Mouse (Mus musculus): ENCODE measurements around the gene Gpr27. TPM values are rescaled to one million over a fixed set of nuclear protein-coding genes. Genes with fewer than 3 reads are reported as not detected.

Gpr27 gene
- polyA plus RNA-seq, 1 experiment from 2014 or later = 3.8 TPM

GRCm38 (mm10) chr6:99656088-99656487 is 36.4 kb upstream of the Gpr27 start:
- no peak overlapping the region for H3K4me3 ChIP-seq (ENCODE audit: low read depth, low read length)
- no peak overlapping the region for H3K27ac ChIP-seq (ENCODE audit: low read depth, low read length)
- no peak for ATAC-seq (ENCODE audit: low FRiP score)
- H3K27me3 ChIP-seq (ENCODE audit: control insufficient read depth, insufficient read depth, low read length) = no peaks in the 10 kb centered on the region
- H3K9ac ChIP-seq (ENCODE audit: low read length) = no peak overlapping the region
- no peak for DNase-seq (ENCODE audit: low spot score, missing footprints)
- no peaks in the 10 kb centered on the region for H3K4me1 ChIP-seq (ENCODE audit: control insufficient read depth, insufficient read depth, low read length)
- no peaks in the 10 kb centered on the region for H3K9me3 ChIP-seq (ENCODE audit: control insufficient read depth, low read length)
- 83% methylated on average over 2 of the region's 2 CpGs for WGBS
- no peaks in the 10 kb centered on the region for H3K36me3 ChIP-seq (ENCODE audit: control insufficient read depth, insufficient read depth, low read length)
- no peak overlapping the region for H3K4me2 ChIP-seq

GRCm38 (mm10) chr6:99658586-99658985 is 33.9 kb upstream of the Gpr27 start:
- DNase-seq (ENCODE audit: low spot score, missing footprints) (no peak), ATAC-seq (ENCODE audit: low FRiP score) (no peak)
- no peak overlapping the region for H3K27ac ChIP-seq (ENCODE audit: low read depth, low read length)
- no peaks in the 10 kb centered on the region for H3K9me3 ChIP-seq (ENCODE audit: control insufficient read depth, low read length)
- H3K36me3 ChIP-seq (ENCODE audit: control insufficient read depth, insufficient read depth, low read length) = no peaks in the 10 kb centered on the region
- H3K4me1 ChIP-seq (ENCODE audit: control insufficient read depth, insufficient read depth, low read length) = no peaks in the 10 kb centered on the region
- H3K9ac ChIP-seq (ENCODE audit: low read length) = no peak overlapping the region
- H3K27me3 ChIP-seq (ENCODE audit: control insufficient read depth, insufficient read depth, low read length) = no peaks in the 10 kb centered on the region
- WGBS = 85% methylated on average over 10 of the region's 10 CpGs
- H3K4me2 ChIP-seq = no peak overlapping the region
- no peak overlapping the region for H3K4me3 ChIP-seq (ENCODE audit: low read depth, low read length)

- no peaks in the 10 kb centered on the region for H3K36me3 ChIP-seq (ENCODE audit: control insufficient read depth, insufficient read depth, low read length)
- H3K4me1 ChIP-seq (ENCODE audit: control insufficient read depth, insufficient read depth, low read length) = no peaks in the 10 kb centered on the region; the same call in 1 of the 2 replicates
- no peak for ATAC-seq (ENCODE audit: low FRiP score)
- no peaks in the 10 kb centered on the region for H3K27me3 ChIP-seq (ENCODE audit: control insufficient read depth, insufficient read depth, low read length)
- no peak overlapping the region for H3K4me2 ChIP-seq
- H3K4me3 ChIP-seq (ENCODE audit: low read depth, low read length) = no peak overlapping the region
- no peak overlapping the region for H3K9ac ChIP-seq (ENCODE audit: low read length)
- peak; percentile 53 for DNase-seq (ENCODE audit: low spot score, missing footprints)
- 71% methylated on average over 3 of the region's 3 CpGs for WGBS
- H3K9me3 ChIP-seq (ENCODE audit: control insufficient read depth, low read length) = no peaks in the 10 kb centered on the region
- no peak overlapping the region for H3K27ac ChIP-seq (ENCODE audit: low read depth, low read length)
These were observed 32.0 kb upstream of the Gpr27 start for GRCm38 (mm10) chr6:99660443-99660842.

- DNase-seq (ENCODE audit: low spot score, missing footprints) (peak; percentile 78), ATAC-seq (ENCODE audit: low FRiP score) (no peak)
- 80% methylated on average over 8 of the region's 8 CpGs for WGBS
- Histone ChIP-seq H3K36me3 (ENCODE audit: control insufficient read depth, insufficient read depth, low read length) (no peaks in the 10 kb centered on the region), H3K4me3 (ENCODE audit: low read depth, low read length) (no peak overlapping the region), H3K4me1 (ENCODE audit: control insufficient read depth, insufficient read depth, low read length) (peaks cover 6% of the 10 kb centered on the region), H3K4me2 (no peak overlapping the region), H3K27ac (ENCODE audit: low read depth, low read length) (no peak overlapping the region), H3K9me3 (ENCODE audit: control insufficient read depth, low read length) (no peaks in the 10 kb centered on the region), H3K27me3 (ENCODE audit: control insufficient read depth, insufficient read depth, low read length) (peaks cover 9% of the 10 kb centered on the region), H3K9ac (ENCODE audit: low read length) (no peak overlapping the region)
These were observed 29.2 kb upstream of the Gpr27 start for GRCm38 (mm10) chr6:99663232-99663631.

- Histone ChIP-seq H3K27ac (ENCODE audit: low read depth, low read length) (no peak overlapping the region), H3K4me1 (ENCODE audit: control insufficient read depth, insufficient read depth, low read length) (peaks cover 19% of the 10 kb centered on the region), H3K4me3 (ENCODE audit: low read depth, low read length) (peak overlapping the region; percentile 85), H3K9me3 (ENCODE audit: control insufficient read depth, low read length) (no peaks in the 10 kb centered on the region), H3K4me2 (peak overlapping the region; percentile 96), H3K9ac (ENCODE audit: low read length) (peak overlapping the region; percentile 91), H3K27me3 (ENCODE audit: control insufficient read depth, insufficient read depth, low read length) (peaks cover 11% of the 10 kb centered on the region), H3K36me3 (ENCODE audit: control insufficient read depth, insufficient read depth, low read length) (no peaks in the 10 kb centered on the region)
- DNase-seq (ENCODE audit: low spot score, missing footprints) (no peak), ATAC-seq (ENCODE audit: low FRiP score) (no peak)
- WGBS = 34% methylated on average over 16 of the region's 16 CpGs
These were observed 26.8 kb upstream of the Gpr27 start for GRCm38 (mm10) chr6:99665457-99666317.

- ATAC-seq (ENCODE audit: low FRiP score) = peak; percentile 83
- peak within 1 kb of the TSS; percentile 85 for H3K4me3 ChIP-seq (ENCODE audit: low read depth, low read length)
- peaks cover 11% of the 10 kb centered on the region for H3K27me3 ChIP-seq (ENCODE audit: control insufficient read depth, insufficient read depth, low read length)
- H3K4me1 ChIP-seq (ENCODE audit: control insufficient read depth, insufficient read depth, low read length) = peaks cover 20% of the 10 kb centered on the region
- peak within 1 kb of the TSS; percentile 71 for H3K27ac ChIP-seq (ENCODE audit: low read depth, low read length)
- WGBS = 1% methylated on average over 58 of the region's 75 CpGs
- peak within 1 kb of the TSS; percentile 96 for H3K4me2 ChIP-seq
- peak; percentile 96 for DNase-seq (ENCODE audit: low spot score, missing footprints)
- H3K9ac ChIP-seq (ENCODE audit: low read length) = peak within 1 kb of the TSS; percentile 91
- no peaks in the 10 kb centered on the region for H3K9me3 ChIP-seq (ENCODE audit: control insufficient read depth, low read length)
- no peaks in the 10 kb centered on the region for H3K36me3 ChIP-seq (ENCODE audit: control insufficient read depth, insufficient read depth, low read length)
These were observed 25.9 kb upstream of the Gpr27 start, which contains the start of the genes Eif4e3 and Gm20696 for GRCm38 (mm10) chr6:99666318-99667171. TSS of gene Eif4e3 (minus strand) at chr6:99666771. TSS of gene Gm20696 (minus strand) at chr6:99666797.

GRCm38 (mm10) chr6:99667290-99667689 is 25.2 kb upstream of the Gpr27 start:
- H3K27me3 ChIP-seq (ENCODE audit: control insufficient read depth, insufficient read depth, low read length) = peaks cover 11% of the 10 kb centered on the region
- H3K4me2 ChIP-seq = peak overlapping the region; percentile 96
- no peaks in the 10 kb centered on the region for H3K36me3 ChIP-seq (ENCODE audit: control insufficient read depth, insufficient read depth, low read length)
- H3K9me3 ChIP-seq (ENCODE audit: control insufficient read depth, low read length) = no peaks in the 10 kb centered on the region
- peak overlapping the region; percentile 85; the same call in 1 of the 2 replicates for H3K4me3 ChIP-seq (ENCODE audit: low read depth, low read length)
- no peak for DNase-seq (ENCODE audit: low spot score, missing footprints)
- H3K9ac ChIP-seq (ENCODE audit: low read length) = peak overlapping the region; percentile 91
- peaks cover 20% of the 10 kb centered on the region for H3K4me1 ChIP-seq (ENCODE audit: control insufficient read depth, insufficient read depth, low read length)
- 57% methylated on average over 8 of the region's 8 CpGs for WGBS
- ATAC-seq (ENCODE audit: low FRiP score) = no peak
- peak overlapping the region; percentile 71 for H3K27ac ChIP-seq (ENCODE audit: low read depth, low read length)

GRCm38 (mm10) chr6:99669481-99670325 is 22.8 kb upstream of the Gpr27 start:
- WGBS = 28% methylated on average over 5 of the region's 5 CpGs
- Histone ChIP-seq H3K4me2 (peak overlapping the region; percentile 7; the same call in 1 of the 2 replicates), H3K36me3 (ENCODE audit: control insufficient read depth, insufficient read depth, low read length) (no peaks in the 10 kb centered on the region), H3K4me3 (ENCODE audit: low read depth, low read length) (no peak overlapping the region), H3K9me3 (ENCODE audit: control insufficient read depth, low read length) (no peaks in the 10 kb centered on the region), H3K9ac (ENCODE audit: low read length) (no peak overlapping the region), H3K27ac (ENCODE audit: low read depth, low read length) (peak overlapping the region; percentile 14; the same call in 1 of the 2 replicates), H3K4me1 (ENCODE audit: control insufficient read depth, insufficient read depth, low read length) (peaks cover 20% of the 10 kb centered on the region), H3K27me3 (ENCODE audit: control insufficient read depth, insufficient read depth, low read length) (peaks cover 11% of the 10 kb centered on the region)
- ATAC-seq (ENCODE audit: low FRiP score) (peak; percentile 64), DNase-seq (ENCODE audit: low spot score, missing footprints) (peak; percentile 89)

All from midbrain, embryonic 11.5 days (tissue).